Mouse (Mus musculus) ZHBTc4 (cell line): ENCODE measurements around the gene Tfeb.

Source experiments
- DNase-seq: peaks from one replicate; pipeline ENCODE4 v3.0.0-alpha.2; 2011; ENCODE audit warnings: low read depth, low spot score

The Tfeb gene

DNA sequence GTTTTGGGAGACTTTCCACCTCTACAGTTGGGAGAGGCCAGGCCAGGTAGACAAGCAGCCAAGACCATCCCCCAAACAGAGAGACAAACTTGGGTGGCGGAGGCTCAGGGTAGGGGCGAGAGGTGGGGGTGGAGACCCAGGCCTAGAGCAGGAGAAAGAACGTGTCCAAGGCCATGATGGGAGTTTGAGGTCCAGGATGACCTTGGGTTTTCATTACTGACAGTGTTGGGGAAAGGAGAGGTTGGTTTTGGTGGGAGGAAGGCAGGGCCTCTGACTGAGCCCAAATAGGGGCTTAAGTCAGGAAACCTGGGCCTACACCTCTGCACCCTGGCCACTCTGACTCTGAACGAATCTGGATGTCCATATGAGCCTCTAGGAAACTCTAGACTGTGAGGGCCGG lies 94.9 kb downstream of the Tfeb start:
- DNase-seq: no peak

GRCm38 (mm10) chr17:47832501-47833028 lies 95.7 kb downstream of the Tfeb start:
- no peak for DNase-seq

GRCm38 (mm10) chr17:47833029-47833627 lies 96.3 kb downstream of the Tfeb start:
- DNase-seq: peak; percentile 70

GRCm38 (mm10) chr17:47833628-47834481 lies 97.0 kb downstream of the Tfeb start:
- no peak for DNase-seq

DNA sequence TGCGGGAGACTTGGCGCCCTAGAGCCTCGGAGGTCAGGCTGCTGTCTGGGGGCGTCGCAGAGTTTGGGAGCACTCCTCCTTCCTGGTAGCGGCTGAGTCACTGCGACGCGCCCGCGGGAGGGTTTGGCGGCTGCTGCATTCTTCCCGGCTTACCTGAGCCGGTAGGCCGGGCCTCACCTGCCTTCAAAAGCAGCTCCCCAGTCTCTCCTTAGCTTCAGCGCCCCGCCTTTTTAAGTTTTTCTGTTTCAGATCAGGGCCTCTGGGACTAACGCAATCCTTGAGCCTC lies 97.6 kb downstream of the Tfeb start, which contains the start of gene Mdfi:
TSS of gene Mdfi (minus strand) at position 210 of the 286 bp plus-strand sequence.
- DNase-seq: peak; percentile 53

DNA sequence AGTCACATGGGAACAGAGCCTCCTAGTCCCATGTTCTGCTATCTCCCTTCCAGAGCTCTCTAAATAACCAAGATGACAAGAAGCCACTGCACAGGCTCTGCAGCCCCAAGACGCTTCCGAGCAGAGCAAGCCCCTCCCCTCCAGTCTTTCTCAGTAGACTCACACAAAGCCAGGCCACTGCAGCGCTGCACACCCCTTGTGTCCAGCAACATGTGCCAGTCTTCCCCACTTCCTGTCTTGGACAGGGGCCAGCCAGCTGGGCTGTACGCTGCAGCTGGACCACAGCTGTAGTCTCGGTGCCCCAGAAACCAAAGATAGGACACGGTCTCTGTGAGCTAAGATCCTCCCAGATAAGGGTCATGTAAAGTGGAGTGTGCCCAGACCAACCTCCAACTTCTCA lies 101.0 kb downstream of the Tfeb start:
- DNase-seq: no peak

GRCm38 (mm10) chr17:47841521-47841920 lies 104.7 kb downstream of the Tfeb start:
- no peak for DNase-seq
